Mouse (Mus musculus) intestine, embryonic 15.5 days (tissue): Measurements from ENCODE around the gene Ssrp1. TPM values are rescaled to one million over a fixed set of nuclear protein-coding genes. Genes with fewer than 3 reads are reported as not detected.

Experiments used
- ATAC-seq: fragments of 200-750 bp; cut with Nextera tagmentation; 2 replicates; pipeline ENCODE4 v1.8.0; 2017; ENCODE audit warnings: moderate TSS enrichment, moderate library complexity
- H3K27ac ChIP-seq: fragments of 300-500 bp; sonication (generic); 2 replicates; pipeline ENCODE4 v1.5.1; 2015; ENCODE audit warnings: mild to moderate bottlenecking, inconsistent platforms
- H3K27me3 ChIP-seq: fragments of 300-500 bp; sonication (generic); replicated peaks from 2 replicates; pipeline ENCODE4 v1.6.1; 2015; ENCODE audit warnings: inconsistent platforms
- H3K36me3 ChIP-seq: fragments of 300-500 bp; sonication (generic); 2 replicates; pipeline ENCODE4 v1.6.1; 2015; ENCODE audit warnings: inconsistent platforms
- H3K4me1 ChIP-seq: fragments of 300-500 bp; sonication (generic); replicated peaks from 2 replicates; pipeline ENCODE4 v1.6.1; 2015; ENCODE audit warnings: inconsistent platforms
- H3K4me2 ChIP-seq: fragments of 300-500 bp; sonication (generic); replicated peaks from 2 replicates; pipeline ENCODE4 v1.6.1; 2015; ENCODE audit warnings: mild to moderate bottlenecking, inconsistent platforms
- H3K4me3 ChIP-seq: fragments of 300-500 bp; sonication (generic); replicated peaks from 2 replicates; pipeline ENCODE4 v1.5.1; 2015; ENCODE audit warnings: inconsistent platforms
- H3K9ac ChIP-seq: fragments of 300-500 bp; sonication (generic); 2 replicates; pipeline ENCODE4 v1.6.1; 2015; ENCODE audit warnings: inconsistent platforms
- H3K9me3 ChIP-seq: fragments of 300-500 bp; sonication (generic); 2 replicates; pipeline ENCODE4 v1.6.1; 2016; ENCODE audit warnings: inconsistent platforms
- WGBS: fragments of 180-500 bp; shearing (Covaris S2); methylation state at CpG from one replicate; pipeline ENCODE4 v1.1.7; 2015; 5-methylcytosine and 5-hydroxymethylcytosine counted together
- polyA plus RNA-seq: library from polyadenylated mRNA; unstranded; fragments of >200 nt; fragmentation: Nextera tagmentation; extraction: Ambion mirVana; gene quantifications from 2 replicates; pipeline ENCODE4 v1.2.1, GENCODE M21; 2015

Ssrp1 gene
- polyA plus RNA-seq, 1 experiment from 2014 or later: 258 TPM

DNA sequence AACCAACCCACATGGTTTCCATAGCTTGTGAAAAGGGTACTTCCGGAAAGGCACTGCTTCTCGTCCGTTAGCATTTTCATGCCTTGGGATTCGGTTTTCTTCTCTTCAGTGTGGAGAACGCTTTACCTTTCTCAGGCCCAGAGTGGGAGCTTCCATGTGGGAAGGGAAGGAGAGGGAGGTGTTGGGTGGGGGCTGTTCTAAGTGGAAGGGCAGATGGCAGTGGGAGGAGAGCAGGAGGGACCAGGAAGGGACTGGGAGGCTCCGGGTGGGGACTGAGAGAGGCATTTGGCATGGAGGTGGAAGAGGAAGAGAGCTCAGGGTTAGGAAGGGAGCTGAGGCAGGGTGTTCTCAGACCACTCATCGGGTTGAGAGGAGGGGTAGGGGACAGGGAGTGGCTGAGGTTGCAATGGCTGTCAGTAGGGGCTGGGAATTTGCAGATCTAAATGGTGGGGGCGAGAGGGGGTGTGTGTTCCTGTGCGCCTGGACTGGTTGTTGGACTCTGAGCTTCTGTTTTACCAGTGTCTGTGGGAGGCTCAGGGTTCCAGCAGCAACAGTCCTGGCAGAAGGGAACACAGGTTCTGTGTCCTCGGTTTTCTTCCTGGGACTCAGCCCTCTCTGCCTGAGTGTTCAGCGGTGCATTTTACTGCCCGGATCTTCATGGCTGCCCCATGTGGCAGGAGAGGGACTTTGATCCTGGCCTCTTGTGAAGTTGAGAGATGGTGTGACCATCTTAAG, 28.3 kb downstream of the Ssrp1 start:
- H3K27me3 ChIP-seq: no peaks in the 10 kb centered on the region
- H3K4me1 ChIP-seq: peaks cover 29% of the 10 kb centered on the region
- no peaks in the 10 kb centered on the region for H3K9me3 ChIP-seq
- no peak overlapping the region for H3K4me2 ChIP-seq
- no peak overlapping the region for H3K27ac ChIP-seq
- no peak overlapping the region for H3K4me3 ChIP-seq
- ATAC-seq: no peak
- H3K9ac ChIP-seq: no peak overlapping the region
- H3K36me3 ChIP-seq: peaks cover 17% of the 10 kb centered on the region; the same call in 1 of the 2 replicates
- 70% methylated on average over 12 of the region's 12 CpGs for WGBS

DNA sequence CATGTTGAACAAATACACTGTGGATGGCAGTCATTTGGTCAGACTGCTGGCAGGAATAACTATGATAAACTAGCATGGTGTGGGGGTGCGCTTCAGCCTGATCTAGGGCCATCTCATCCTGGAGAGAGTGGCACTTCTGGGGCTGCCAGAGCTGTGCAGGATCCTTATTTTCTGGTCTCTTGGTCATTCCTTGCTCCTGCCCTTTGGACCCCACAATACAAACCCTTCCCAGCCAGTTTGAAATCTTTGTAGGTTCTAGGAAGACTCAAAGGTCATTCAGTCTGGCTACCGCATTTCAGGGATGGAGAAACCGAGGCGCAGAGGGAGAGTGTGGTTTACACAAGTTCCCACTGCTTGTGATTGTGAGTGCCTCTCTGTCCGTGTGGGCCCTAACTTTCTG, 29.9 kb downstream of the Ssrp1 start:
- 85% methylated on average over 5 of the region's 5 CpGs for WGBS
- Histone ChIP-seq H3K9me3 (no peaks in the 10 kb centered on the region), H3K4me2 (no peak overlapping the region), H3K27me3 (no peaks in the 10 kb centered on the region), H3K36me3 (peaks cover 23% of the 10 kb centered on the region), H3K9ac (no peak overlapping the region), H3K27ac (no peak overlapping the region), H3K4me3 (no peak overlapping the region), H3K4me1 (peaks cover 31% of the 10 kb centered on the region)
- ATAC-seq: no peak

DNA sequence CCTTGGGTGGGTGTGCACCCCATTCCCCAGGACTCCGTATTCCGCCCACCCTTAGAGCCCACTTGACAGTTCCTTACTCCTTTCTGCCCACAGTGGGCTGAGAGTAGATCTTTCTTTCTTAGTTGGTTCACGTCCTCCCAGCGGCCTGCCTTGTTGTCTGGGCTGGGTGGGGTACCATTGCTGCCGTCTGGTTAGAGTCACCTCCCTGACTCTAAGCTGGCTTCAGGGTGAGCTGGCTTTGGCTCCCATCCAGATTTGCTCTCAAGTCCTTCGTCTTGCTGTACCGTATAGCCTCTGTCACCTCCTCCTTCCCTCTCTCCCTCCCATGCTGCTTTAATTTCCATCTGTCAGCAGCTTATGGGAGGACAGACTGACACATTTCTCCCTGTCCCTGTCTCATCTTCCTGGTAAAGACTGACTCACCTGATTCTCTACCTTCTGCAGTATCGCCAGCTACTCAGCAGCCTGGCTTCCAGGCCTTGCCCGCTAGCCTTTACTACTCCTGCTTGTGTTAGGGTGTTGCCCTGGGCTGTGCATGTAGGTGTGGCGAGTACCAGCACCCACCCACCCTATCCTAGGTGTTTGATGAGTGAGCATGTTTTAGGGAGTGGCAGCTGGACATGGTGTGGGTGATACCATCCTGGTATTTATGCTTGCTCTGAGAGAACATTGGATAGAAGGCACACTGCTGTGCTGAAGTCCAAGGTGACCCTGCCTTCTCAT, 31.0 kb downstream of the Ssrp1 start:
- Histone ChIP-seq H3K4me2 (no peak overlapping the region), H3K36me3 (peaks cover 11% of the 10 kb centered on the region; the same call in 1 of the 2 replicates), H3K9ac (no peak overlapping the region), H3K27ac (no peak overlapping the region; the same call in 1 of the 2 replicates), H3K4me3 (no peak overlapping the region), H3K27me3 (no peaks in the 10 kb centered on the region), H3K4me1 (peaks cover 37% of the 10 kb centered on the region), H3K9me3 (no peaks in the 10 kb centered on the region)
- 52% methylated on average over 10 of the region's 10 CpGs for WGBS
- ATAC-seq: peak; percentile 59

DNA sequence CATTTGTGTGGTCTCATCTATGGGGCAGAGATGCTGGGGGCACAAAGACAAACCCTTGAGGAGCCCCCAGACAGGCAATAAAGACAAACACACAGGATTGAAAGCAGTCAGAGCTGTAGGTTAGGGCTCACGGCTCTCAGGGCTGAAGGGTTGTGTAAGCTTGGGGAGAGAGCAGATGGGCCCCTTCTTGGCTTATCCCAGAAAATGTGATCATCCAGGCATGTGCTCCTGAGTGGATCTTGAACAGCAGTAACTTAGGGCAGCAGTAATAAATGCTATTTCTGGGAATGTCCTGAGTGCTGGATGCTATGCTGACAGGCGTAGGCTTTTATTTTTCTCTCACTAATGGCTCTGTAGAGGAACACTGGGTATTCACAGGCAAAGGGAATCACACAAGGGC, 31.6 kb downstream of the Ssrp1 start:
- peaks cover 11% of the 10 kb centered on the region; the same call in 1 of the 2 replicates for H3K36me3 ChIP-seq
- WGBS: 71% methylated on average over 2 of the region's 2 CpGs

DNA sequence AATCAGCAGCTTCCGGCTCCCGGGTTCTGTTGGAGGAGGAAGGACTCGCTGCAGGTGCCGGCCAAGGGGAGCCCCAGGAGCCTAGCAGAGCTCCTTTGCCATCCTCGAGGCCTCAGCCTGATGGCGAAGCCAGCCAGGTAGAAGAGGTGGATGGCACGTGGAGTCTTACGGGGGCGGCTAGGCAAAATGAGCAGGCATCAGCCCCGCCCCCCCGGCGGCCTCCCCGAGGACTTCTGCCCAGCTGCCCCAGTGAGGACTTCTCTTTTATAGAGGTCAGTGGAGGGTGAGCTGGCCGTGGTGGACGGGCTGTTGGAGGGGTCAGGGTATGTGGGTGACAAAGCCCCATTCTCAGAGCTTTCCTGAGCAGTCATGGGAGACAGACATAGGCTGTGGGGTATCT, 33.1 kb downstream of the Ssrp1 start:
- WGBS: 74% methylated on average over 15 of the region's 15 CpGs

More for the DNA sequence above, 31.6 kb downstream of the Ssrp1 start:
- Histone ChIP-seq H3K9me3 (no peaks in the 10 kb centered on the region), H3K4me2 (no peak overlapping the region), H3K4me3 (no peak overlapping the region), H3K4me1 (peaks cover 37% of the 10 kb centered on the region), H3K27ac (peak overlapping the region; percentile 3; the same call in 1 of the 2 replicates), H3K9ac (no peak overlapping the region), H3K27me3 (no peaks in the 10 kb centered on the region)
- ATAC-seq: no peak

DNA sequence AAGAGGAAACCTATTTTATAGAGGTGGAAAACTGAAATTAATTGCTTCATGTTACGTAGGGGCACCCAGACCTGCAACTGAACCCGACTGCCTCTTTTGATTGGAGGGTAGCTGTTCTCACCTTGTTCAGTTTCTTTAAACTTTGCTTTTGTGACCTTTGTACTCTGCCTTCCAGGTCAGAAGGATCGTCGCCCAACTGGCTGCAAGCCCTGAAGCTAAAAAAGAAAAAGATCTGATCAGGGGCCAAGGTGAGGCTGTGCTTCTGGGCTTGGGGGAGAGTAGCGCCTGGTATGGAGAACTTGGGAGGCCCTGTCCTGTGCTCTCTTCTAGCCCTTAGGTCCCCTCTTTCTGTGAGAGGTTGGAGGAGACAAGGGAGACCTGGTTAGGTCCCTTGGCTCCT, 34.9 kb downstream of the Ssrp1 start:
- WGBS: 71% methylated on average over 5 of the region's 5 CpGs
- Histone ChIP-seq H3K4me3 (no peak overlapping the region), H3K27ac (no peak overlapping the region), H3K4me2 (no peak overlapping the region), H3K9ac (no peak overlapping the region), H3K4me1 (peaks cover 35% of the 10 kb centered on the region), H3K36me3 (peaks cover 13% of the 10 kb centered on the region; the same call in 1 of the 2 replicates), H3K9me3 (no peaks in the 10 kb centered on the region), H3K27me3 (no peaks in the 10 kb centered on the region)
- peak; percentile 45 for ATAC-seq

More for the DNA sequence above, 33.1 kb downstream of the Ssrp1 start:
- ATAC-seq: no peak
- Histone ChIP-seq H3K9me3 (no peaks in the 10 kb centered on the region), H3K9ac (no peak overlapping the region), H3K36me3 (peaks cover 13% of the 10 kb centered on the region; the same call in 1 of the 2 replicates), H3K27me3 (no peaks in the 10 kb centered on the region), H3K4me3 (no peak overlapping the region), H3K27ac (no peak overlapping the region), H3K4me1 (peaks cover 37% of the 10 kb centered on the region), H3K4me2 (no peak overlapping the region)

DNA sequence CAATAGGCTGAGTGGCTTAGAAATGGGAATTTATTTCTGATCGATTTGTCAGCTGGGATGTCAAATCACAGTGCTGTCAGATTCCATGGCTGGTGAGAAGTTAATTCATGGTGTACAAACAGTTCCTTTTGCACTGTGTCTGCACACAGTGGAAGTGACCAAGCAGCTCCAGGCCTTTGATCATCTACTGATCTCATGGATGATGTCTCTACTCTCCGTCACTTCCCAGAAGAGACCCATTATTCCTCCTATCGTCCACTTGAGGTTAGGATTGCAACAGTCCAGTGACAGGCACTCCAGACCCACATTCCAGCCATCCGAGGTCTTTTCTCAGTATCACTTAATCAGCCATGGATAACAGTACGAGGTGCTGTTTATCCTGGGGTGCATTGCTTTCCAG, 36.7 kb downstream of the Ssrp1 start:
- Histone ChIP-seq H3K27me3 (no peaks in the 10 kb centered on the region), H3K4me2 (no peak overlapping the region), H3K36me3 (peaks cover 13% of the 10 kb centered on the region; the same call in 1 of the 2 replicates), H3K4me3 (no peak overlapping the region), H3K27ac (no peak overlapping the region), H3K4me1 (peaks cover 18% of the 10 kb centered on the region), H3K9ac (no peak overlapping the region), H3K9me3 (no peaks in the 10 kb centered on the region)
- 82% methylated on average over 5 of the region's 5 CpGs for WGBS
- no peak for ATAC-seq

DNA sequence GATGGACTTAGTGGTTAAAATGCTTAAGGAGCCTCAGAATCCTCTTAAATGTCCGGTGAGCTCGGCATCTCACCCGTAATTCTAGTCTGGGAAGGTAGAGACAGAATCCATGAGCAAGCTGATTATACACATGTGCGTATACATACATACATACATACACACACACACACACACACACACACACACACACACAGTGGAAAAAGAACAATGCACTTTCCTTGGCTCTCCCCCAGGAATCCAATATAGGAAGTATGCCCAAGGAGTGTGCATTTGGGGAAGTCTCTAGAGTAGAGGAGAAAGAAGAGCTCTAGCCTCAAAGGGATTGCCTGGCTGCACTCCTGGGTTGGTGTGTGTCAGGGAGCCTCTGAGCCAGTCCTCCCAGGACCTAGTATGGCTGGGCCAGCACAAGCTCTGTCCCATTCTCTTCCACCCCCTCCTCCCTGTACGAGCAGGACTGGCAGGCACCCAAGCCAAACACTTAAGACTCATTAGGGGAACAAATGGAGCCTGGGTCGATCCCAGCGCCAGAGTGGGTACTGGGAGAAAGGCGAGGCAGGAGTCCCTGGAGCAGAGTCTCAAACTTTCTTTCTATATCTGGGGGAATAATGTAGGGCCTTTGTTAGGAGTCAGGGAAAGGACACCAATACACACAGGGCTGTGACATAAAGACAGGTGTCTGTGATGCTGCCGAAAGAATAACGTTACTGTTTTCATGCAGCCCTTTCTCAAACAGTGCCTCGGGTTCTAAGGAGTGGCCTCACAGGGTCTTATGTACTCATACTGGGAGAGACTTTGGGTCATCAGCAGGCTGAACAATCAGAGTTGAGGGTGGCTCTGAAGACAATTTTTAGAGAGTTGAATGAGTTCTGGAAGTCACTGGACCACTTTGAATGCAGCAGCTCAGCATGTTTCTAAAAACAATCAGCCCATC, 51.9 kb downstream of the Ssrp1 start:
- Histone ChIP-seq H3K9me3 (no peaks in the 10 kb centered on the region), H3K27me3 (no peaks in the 10 kb centered on the region), H3K36me3 (no peaks in the 10 kb centered on the region), H3K4me3 (no peak overlapping the region), H3K4me1 (peaks cover 6% of the 10 kb centered on the region), H3K9ac (no peak overlapping the region), H3K4me2 (no peak overlapping the region), H3K27ac (no peak overlapping the region)
- peak; percentile 68 for ATAC-seq
- WGBS: 57% methylated on average over 11 of the region's 11 CpGs

DNA sequence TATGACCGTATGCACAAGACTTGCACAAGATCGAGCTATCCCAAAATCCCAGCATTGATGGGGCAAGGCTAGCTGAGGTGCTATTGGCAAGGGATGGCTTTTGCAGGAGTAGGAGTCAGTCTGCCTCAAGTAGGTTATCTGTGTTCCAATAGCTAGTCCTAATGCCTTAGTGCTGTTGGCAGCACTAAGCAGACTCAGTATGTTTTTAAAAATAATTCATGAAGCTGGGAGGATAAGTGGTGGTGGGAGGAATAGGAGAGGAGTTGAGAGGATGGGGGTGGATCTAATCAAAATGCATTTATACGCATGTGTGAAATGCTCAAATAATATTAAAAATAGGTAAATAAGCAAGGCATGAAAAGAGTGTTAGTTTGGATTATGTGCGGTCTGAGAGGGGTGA, 54.3 kb downstream of the Ssrp1 start:
- Histone ChIP-seq H3K27ac (no peak overlapping the region), H3K4me1 (peaks cover 6% of the 10 kb centered on the region), H3K36me3 (no peaks in the 10 kb centered on the region), H3K27me3 (no peaks in the 10 kb centered on the region), H3K9me3 (no peaks in the 10 kb centered on the region), H3K4me2 (no peak overlapping the region), H3K4me3 (no peak overlapping the region), H3K9ac (no peak overlapping the region)
- ATAC-seq: no peak
- WGBS: 91% methylated on average over 4 of the region's 4 CpGs

DNA sequence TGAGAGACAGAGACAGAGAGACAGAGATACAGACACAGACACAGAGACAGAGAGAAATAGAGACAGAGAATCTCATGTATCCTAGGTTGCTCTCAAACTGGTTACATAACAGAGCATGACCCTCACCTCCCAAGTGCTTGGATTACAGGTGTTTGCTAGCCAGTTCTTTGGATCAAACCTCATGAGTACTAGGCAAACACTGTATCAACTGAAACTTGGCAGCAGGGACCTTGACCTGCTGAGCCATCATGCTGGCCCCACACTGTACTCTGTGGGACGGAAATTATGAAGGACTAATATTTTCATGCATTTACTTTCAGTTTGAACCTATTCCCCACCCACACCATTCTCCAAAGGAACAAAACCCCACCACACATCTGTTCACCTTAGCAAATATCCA, 56.3 kb downstream of the Ssrp1 start:
- Histone ChIP-seq H3K27me3 (no peaks in the 10 kb centered on the region), H3K4me1 (peaks cover 6% of the 10 kb centered on the region), H3K9ac (no peak overlapping the region), H3K27ac (no peak overlapping the region), H3K4me2 (no peak overlapping the region), H3K36me3 (no peaks in the 10 kb centered on the region), H3K9me3 (no peaks in the 10 kb centered on the region), H3K4me3 (no peak overlapping the region)
- peak; percentile 77 for ATAC-seq
- 69% methylated on average over 1 of the region's 1 CpGs for WGBS

DNA sequence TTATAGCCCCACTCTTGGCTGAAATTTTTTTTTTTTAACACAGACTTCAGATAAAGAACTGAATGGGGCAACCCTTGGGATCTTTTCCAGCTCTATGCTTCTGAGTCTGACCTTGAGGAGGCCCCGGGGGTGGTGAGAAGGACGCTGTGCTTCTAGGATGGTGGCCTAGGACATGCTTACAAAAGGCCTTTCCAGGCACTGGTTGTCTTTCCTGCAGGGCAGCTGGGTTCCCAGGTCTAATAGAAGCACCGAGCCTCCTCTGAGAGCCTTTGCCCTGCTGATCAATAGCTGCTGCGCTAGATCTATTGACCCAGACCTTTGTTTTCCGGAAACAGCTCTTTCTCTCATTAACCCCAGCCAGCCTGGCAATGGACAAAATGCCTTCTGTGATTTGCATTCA, 58.9 kb downstream of the Ssrp1 start:
- Histone ChIP-seq H3K9me3 (no peaks in the 10 kb centered on the region), H3K4me2 (no peak overlapping the region), H3K9ac (no peak overlapping the region), H3K4me3 (no peak overlapping the region), H3K4me1 (peaks cover 5% of the 10 kb centered on the region; the same call in 1 of the 2 replicates), H3K27me3 (no peaks in the 10 kb centered on the region), H3K36me3 (no peaks in the 10 kb centered on the region), H3K27ac (no peak overlapping the region)
- 43% methylated on average over 5 of the region's 5 CpGs for WGBS
- no peak for ATAC-seq
